Mouse (Mus musculus) midbrain, embryonic 15.5 days (tissue): ENCODE measurements around the gene Nr3c2. TPM values are rescaled to one million over a fixed set of nuclear protein-coding genes. Genes with fewer than 3 reads are reported as not detected.

Source experiments
- ATAC-seq: fragments of 200-750 bp; cut with Nextera tagmentation; replicated peaks from 2 replicates; pipeline ENCODE4 v1.8.0; 2017; ENCODE audit warnings: moderate TSS enrichment
- H3K27ac ChIP-seq: fragments of 300-500 bp; sonication (generic); 2 replicates; pipeline ENCODE4 v1.5.1; 2015; ENCODE audit warnings: mild to moderate bottlenecking, inconsistent platforms
- H3K27me3 ChIP-seq: fragments of 300-500 bp; sonication (generic); replicated peaks from 2 replicates; pipeline ENCODE4 v1.6.1; 2015; ENCODE audit warnings: inconsistent platforms
- H3K36me3 ChIP-seq: fragments of 300-500 bp; sonication (generic); replicated peaks from 2 replicates; pipeline ENCODE4 v1.6.1; 2015; ENCODE audit warnings: inconsistent platforms
- H3K4me1 ChIP-seq: fragments of 300-500 bp; sonication (generic); 2 replicates; pipeline ENCODE4 v1.6.1; 2015; ENCODE audit warnings: inconsistent platforms
- H3K4me2 ChIP-seq: fragments of 300-500 bp; sonication (generic); 2 replicates; pipeline ENCODE4 v1.6.1; 2015; ENCODE audit warnings: inconsistent platforms, mild to moderate bottlenecking, moderate library complexity
- H3K4me3 ChIP-seq: fragments of 300-500 bp; sonication (generic); 2 replicates; pipeline ENCODE4 v1.5.1; 2015; ENCODE audit warnings: mild to moderate bottlenecking, inconsistent platforms
- H3K9ac ChIP-seq: fragments of 300-500 bp; sonication (generic); 2 replicates; pipeline ENCODE4 v1.6.1; 2015; ENCODE audit warnings: mild to moderate bottlenecking, inconsistent platforms
- H3K9me3 ChIP-seq: fragments of 300-500 bp; sonication (generic); 2 replicates; pipeline ENCODE4 v1.6.1; 2016; ENCODE audit warnings: inconsistent platforms
- WGBS: fragments of 180-500 bp; shearing (Covaris S2); methylation state at CpG from one replicate; pipeline ENCODE4 v1.1.7; 2015; ENCODE audit warnings: mixed read lengths; 5-methylcytosine and 5-hydroxymethylcytosine counted together
- polyA plus RNA-seq: library from polyadenylated mRNA; unstranded; fragments of >200 nt; fragmentation: Nextera tagmentation; extraction: Ambion mirVana; gene quantifications from 2 replicates; pipeline ENCODE4 v1.2.1, GENCODE M21; 2015

The Nr3c2 gene
- polyA plus RNA-seq, 1 experiment from 2014 or later = 4.4 TPM

GRCm38 (mm10) chr8:77114769-77115168 lies 215.5 kb downstream of the Nr3c2 start:
- ATAC-seq = no peak; the same call in 1 of the 2 replicates
- H3K4me1 ChIP-seq = no peaks in the 10 kb centered on the region
- no peaks in the 10 kb centered on the region for H3K36me3 ChIP-seq
- H3K9ac ChIP-seq = no peak overlapping the region
- no peak overlapping the region for H3K27ac ChIP-seq
- H3K27me3 ChIP-seq = no peaks in the 10 kb centered on the region
- no peaks in the 10 kb centered on the region for H3K9me3 ChIP-seq
- whole genome bisulfite sequencing = 88% methylated on average over 10 of the region's 10 CpGs
- H3K4me3 ChIP-seq = no peak overlapping the region
- H3K4me2 ChIP-seq = no peak overlapping the region

- ATAC-seq = no peak
- Histone ChIP-seq H3K36me3 (no peaks in the 10 kb centered on the region), H3K9me3 (no peaks in the 10 kb centered on the region), H3K9ac (no peak overlapping the region), H3K27me3 (no peaks in the 10 kb centered on the region), H3K4me2 (no peak overlapping the region), H3K27ac (no peak overlapping the region), H3K4me3 (no peak overlapping the region), H3K4me1 (0 out of 2 replicates have a peak, but pooled peaks cover 5% of the 10 kb centered on the region)
- WGBS = 77% methylated on average over 7 of the region's 7 CpGs
Measured at GRCm38 (mm10) chr8:77116419-77117079, 217.3 kb downstream of the Nr3c2 start.

GRCm38 (mm10) chr8:77120810-77121570 lies 221.7 kb downstream of the Nr3c2 start:
- H3K9ac ChIP-seq = no peak overlapping the region
- no peaks in the 10 kb centered on the region for H3K9me3 ChIP-seq
- H3K27ac ChIP-seq = no peak overlapping the region
- no peak for ATAC-seq
- H3K4me1 ChIP-seq = 0 out of 2 replicates have a peak, but pooled peaks cover 6% of the 10 kb centered on the region
- H3K27me3 ChIP-seq = no peaks in the 10 kb centered on the region
- no peaks in the 10 kb centered on the region for H3K36me3 ChIP-seq
- H3K4me2 ChIP-seq = no peak overlapping the region
- H3K4me3 ChIP-seq = no peak overlapping the region
- WGBS = 61% methylated on average over 10 of the region's 10 CpGs

- 50% methylated on average over 1 of the region's 1 CpGs for WGBS
- no peak overlapping the region for H3K27ac ChIP-seq
- no peak overlapping the region for H3K9ac ChIP-seq
- no peak for ATAC-seq
- no peaks in the 10 kb centered on the region for H3K36me3 ChIP-seq
- H3K27me3 ChIP-seq = no peaks in the 10 kb centered on the region
- 0 out of 2 replicates have a peak, but pooled peaks cover 6% of the 10 kb centered on the region for H3K4me1 ChIP-seq
- no peak overlapping the region for H3K4me2 ChIP-seq
- no peaks in the 10 kb centered on the region for H3K9me3 ChIP-seq
- H3K4me3 ChIP-seq = no peak overlapping the region
Measured at GRCm38 (mm10) chr8:77121571-77121890, 222.3 kb downstream of the Nr3c2 start.

DNA sequence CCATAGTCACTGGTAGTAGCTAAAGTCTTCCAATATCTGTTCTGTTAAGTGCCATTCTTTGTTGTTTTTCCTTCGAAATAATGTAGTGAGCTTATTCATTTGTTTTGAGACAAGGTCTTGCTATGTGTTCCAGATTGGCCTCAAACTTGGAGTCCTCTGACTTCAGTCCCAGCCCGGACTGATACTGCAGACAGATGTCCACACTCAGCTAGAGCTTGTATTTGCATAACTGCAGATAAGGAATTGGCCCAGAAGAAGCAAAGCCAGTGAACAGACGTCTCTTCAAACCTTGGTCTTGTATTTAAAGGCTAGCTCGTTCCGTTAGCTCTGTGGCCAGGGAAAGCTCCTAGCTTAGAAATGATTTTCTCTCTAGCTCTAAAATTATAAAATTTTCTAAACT lies 223.1 kb downstream of the Nr3c2 start:
- no peaks in the 10 kb centered on the region for H3K36me3 ChIP-seq
- no peak overlapping the region for H3K4me3 ChIP-seq
- H3K9me3 ChIP-seq = no peaks in the 10 kb centered on the region
- ATAC-seq = no peak
- H3K4me1 ChIP-seq = 0 out of 2 replicates have a peak, but pooled peaks cover 6% of the 10 kb centered on the region
- WGBS = 80% methylated on average over 5 of the region's 5 CpGs
- no peak overlapping the region for H3K9ac ChIP-seq
- H3K27ac ChIP-seq = no peak overlapping the region
- H3K4me2 ChIP-seq = no peak overlapping the region
- no peaks in the 10 kb centered on the region for H3K27me3 ChIP-seq

DNA sequence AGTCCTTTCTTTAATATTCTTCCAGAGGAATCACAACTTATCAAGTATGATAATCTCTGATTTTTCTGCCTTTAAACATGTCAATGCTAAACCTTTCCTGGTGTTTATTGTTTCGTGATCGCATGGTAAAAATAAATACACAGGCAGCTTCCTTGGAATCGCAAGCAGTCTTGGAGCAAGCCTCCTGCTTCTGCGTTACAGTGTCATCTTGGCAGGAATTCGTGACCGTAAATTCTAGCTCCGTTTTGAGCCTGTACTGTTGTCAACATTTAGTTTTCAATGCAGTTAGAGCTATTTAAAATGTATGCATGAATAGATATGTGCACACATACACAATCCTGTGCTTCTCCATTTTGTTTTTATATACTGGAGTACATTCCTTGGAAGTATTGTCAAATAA lies 226.5 kb downstream of the Nr3c2 start:
- 0 out of 2 replicates have a peak, but pooled peaks cover 6% of the 10 kb centered on the region for H3K4me1 ChIP-seq
- 92% methylated on average over 7 of the region's 7 CpGs for WGBS
- H3K9me3 ChIP-seq = no peaks in the 10 kb centered on the region
- H3K4me2 ChIP-seq = no peak overlapping the region
- H3K9ac ChIP-seq = no peak overlapping the region
- no peaks in the 10 kb centered on the region for H3K36me3 ChIP-seq
- H3K4me3 ChIP-seq = no peak overlapping the region
- H3K27me3 ChIP-seq = no peaks in the 10 kb centered on the region
- ATAC-seq = no peak
- H3K27ac ChIP-seq = no peak overlapping the region

- Histone ChIP-seq H3K9me3 (no peaks in the 10 kb centered on the region), H3K27ac (no peak overlapping the region), H3K4me3 (no peak overlapping the region), H3K4me2 (no peak overlapping the region), H3K9ac (no peak overlapping the region), H3K4me1 (no peaks in the 10 kb centered on the region), H3K27me3 (no peaks in the 10 kb centered on the region), H3K36me3 (no peaks in the 10 kb centered on the region)
- 87% methylated on average over 4 of the region's 4 CpGs for WGBS
- ATAC-seq = no peak
Measured at GRCm38 (mm10) chr8:77128006-77128405, 228.8 kb downstream of the Nr3c2 start.

DNA sequence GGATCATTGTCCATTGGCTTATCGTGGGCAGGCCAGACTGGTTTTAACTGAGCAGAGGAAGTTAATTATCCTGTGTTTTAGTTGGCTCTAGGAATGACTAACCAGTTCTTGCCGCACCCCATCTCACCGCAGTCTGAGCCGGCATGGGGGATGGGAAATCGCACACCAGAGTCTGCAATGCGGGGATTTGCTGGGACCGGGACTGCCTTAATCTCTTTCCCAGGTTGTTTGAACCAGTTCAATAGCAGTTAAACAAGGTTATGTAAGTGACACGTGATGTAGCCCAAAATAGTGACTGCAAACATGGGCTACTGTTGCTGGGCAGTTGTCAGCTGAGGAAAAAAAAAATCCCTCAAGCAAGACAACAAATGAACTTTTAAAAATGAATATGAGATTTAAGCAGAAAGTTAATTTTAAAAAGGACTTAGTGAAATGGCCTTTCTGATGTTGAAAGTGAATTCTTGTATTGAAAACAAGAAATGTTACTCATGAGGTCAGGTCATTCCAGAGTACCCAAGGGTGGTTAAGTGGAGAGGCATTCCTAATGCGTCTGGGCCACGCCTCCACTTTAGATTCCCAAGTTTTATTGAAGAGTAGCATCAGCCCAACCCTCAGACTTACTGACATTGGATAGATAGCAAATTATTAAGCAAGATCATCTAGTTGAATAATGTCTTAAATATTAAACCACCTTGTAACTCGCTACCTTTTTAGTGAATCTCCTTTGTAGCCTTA lies 233.8 kb downstream of the Nr3c2 start:
- Histone ChIP-seq H3K4me1 (no peaks in the 10 kb centered on the region), H3K9me3 (no peaks in the 10 kb centered on the region), H3K36me3 (no peaks in the 10 kb centered on the region), H3K4me2 (no peak overlapping the region), H3K27ac (no peak overlapping the region), H3K9ac (no peak overlapping the region), H3K4me3 (no peak overlapping the region), H3K27me3 (no peaks in the 10 kb centered on the region)
- 0 out of 2 replicates have a peak, but pooled peaks have one; percentile 9 for ATAC-seq
- 29% methylated on average over 11 of the region's 11 CpGs for WGBS

DNA sequence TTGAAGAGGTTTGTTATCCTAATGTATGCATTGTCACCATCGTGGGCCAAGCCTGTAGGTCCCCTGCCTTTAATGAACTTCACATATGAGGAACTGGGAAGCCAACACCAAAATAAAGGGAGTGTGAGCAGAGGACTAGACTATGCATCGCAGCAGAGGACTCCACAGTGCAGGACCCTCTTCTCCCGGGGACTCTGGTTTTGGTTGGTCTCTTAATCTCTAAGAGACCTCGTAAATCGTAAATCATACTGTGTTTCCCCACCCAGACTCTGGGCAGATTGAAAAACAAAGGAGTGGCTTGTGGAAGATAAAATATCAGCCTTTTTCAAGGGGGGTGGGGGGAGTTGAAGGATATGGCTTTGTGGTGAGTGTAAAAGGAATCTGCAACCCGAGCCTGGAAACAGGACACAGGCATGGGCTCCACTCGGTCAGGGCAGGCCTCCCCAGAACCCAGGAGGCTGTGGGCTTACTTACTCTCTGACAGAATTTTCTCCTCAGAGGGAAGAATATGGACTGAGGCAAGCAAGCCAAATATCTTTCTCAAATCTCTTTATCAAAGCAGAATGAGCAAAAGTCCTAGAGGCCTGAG lies 234.6 kb downstream of the Nr3c2 start:
- H3K36me3 ChIP-seq = no peaks in the 10 kb centered on the region
- H3K27ac ChIP-seq = no peak overlapping the region
- WGBS = 82% methylated on average over 7 of the region's 7 CpGs
- no peaks in the 10 kb centered on the region for H3K9me3 ChIP-seq
- no peaks in the 10 kb centered on the region for H3K27me3 ChIP-seq
- no peak overlapping the region for H3K9ac ChIP-seq
- H3K4me2 ChIP-seq = no peak overlapping the region
- H3K4me1 ChIP-seq = no peaks in the 10 kb centered on the region
- ATAC-seq = no peak
- no peak overlapping the region for H3K4me3 ChIP-seq

DNA sequence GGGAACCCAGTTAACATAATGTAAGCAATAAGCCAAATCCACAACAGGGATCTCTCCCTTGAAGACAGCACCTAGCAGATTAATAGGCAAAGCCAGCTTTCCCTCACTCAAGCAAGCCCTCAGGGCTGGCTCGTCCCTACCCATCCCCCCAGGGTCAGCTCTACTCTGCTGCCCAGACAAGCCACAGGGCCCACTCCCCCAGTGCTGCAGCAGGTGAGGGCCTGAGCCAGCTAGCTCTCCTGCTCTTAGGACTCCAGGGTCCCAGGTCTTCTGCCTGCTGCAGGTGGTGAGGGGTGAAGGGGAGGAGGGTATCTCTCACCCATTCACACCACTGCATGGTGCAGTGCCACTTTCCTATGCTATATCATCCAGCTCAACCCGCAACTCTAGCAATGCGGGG lies 246.0 kb downstream of the Nr3c2 start:
- H3K27ac ChIP-seq = no peak overlapping the region
- H3K4me2 ChIP-seq = no peak overlapping the region
- WGBS = 86% methylated on average over 3 of the region's 3 CpGs
- no peak for ATAC-seq
- H3K4me1 ChIP-seq = no peaks in the 10 kb centered on the region
- no peak overlapping the region for H3K4me3 ChIP-seq
- no peaks in the 10 kb centered on the region for H3K9me3 ChIP-seq
- no peak overlapping the region for H3K9ac ChIP-seq
- H3K36me3 ChIP-seq = no peaks in the 10 kb centered on the region
- H3K27me3 ChIP-seq = no peaks in the 10 kb centered on the region

- no peak overlapping the region for H3K4me2 ChIP-seq
- ATAC-seq = no peak
- no peak overlapping the region for H3K27ac ChIP-seq
- 43% methylated on average over 3 of the region's 3 CpGs for WGBS
- H3K4me1 ChIP-seq = no peaks in the 10 kb centered on the region
- H3K4me3 ChIP-seq = no peak overlapping the region
- H3K9ac ChIP-seq = no peak overlapping the region
- no peaks in the 10 kb centered on the region for H3K27me3 ChIP-seq
- no peaks in the 10 kb centered on the region for H3K36me3 ChIP-seq
- H3K9me3 ChIP-seq = no peaks in the 10 kb centered on the region
Measured at GRCm38 (mm10) chr8:77154496-77154895, 255.3 kb downstream of the Nr3c2 start.

DNA sequence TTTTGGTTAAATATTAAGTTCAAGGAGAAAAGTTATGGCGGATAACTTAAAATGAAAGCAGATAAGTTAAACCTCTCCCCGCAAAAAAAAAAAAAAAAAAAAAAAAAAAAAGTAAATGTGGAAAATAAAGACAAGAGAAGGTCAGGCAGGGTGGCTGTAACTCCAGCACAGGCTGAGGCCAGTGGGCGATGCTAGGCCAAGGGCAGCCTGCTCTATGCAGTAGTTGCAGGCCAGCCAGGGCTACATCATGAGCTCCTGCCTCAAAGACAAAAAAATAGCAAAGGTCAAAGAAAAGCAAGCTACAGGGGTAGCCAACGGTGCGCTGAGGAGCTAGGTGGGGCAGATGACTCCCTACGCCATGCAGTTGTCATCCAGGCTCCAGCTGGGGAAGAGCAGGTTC lies 270.1 kb downstream of the Nr3c2 start:
- Histone ChIP-seq H3K4me2 (no peak overlapping the region), H3K27me3 (no peaks in the 10 kb centered on the region), H3K9me3 (no peaks in the 10 kb centered on the region), H3K36me3 (no peaks in the 10 kb centered on the region), H3K27ac (no peak overlapping the region), H3K4me3 (no peak overlapping the region), H3K4me1 (no peaks in the 10 kb centered on the region), H3K9ac (no peak overlapping the region)
- 96% methylated on average over 6 of the region's 6 CpGs for WGBS
- ATAC-seq = no peak
